Mouse (Mus musculus): ENCODE results near the gene Slc7a15.

The Slc7a15 gene

GRCm38 (mm10) chr12:8502546-8502945 lies 96.3 kb downstream of the Slc7a15 start:
- DNase-seq, result peak; percentile 36

DNA sequence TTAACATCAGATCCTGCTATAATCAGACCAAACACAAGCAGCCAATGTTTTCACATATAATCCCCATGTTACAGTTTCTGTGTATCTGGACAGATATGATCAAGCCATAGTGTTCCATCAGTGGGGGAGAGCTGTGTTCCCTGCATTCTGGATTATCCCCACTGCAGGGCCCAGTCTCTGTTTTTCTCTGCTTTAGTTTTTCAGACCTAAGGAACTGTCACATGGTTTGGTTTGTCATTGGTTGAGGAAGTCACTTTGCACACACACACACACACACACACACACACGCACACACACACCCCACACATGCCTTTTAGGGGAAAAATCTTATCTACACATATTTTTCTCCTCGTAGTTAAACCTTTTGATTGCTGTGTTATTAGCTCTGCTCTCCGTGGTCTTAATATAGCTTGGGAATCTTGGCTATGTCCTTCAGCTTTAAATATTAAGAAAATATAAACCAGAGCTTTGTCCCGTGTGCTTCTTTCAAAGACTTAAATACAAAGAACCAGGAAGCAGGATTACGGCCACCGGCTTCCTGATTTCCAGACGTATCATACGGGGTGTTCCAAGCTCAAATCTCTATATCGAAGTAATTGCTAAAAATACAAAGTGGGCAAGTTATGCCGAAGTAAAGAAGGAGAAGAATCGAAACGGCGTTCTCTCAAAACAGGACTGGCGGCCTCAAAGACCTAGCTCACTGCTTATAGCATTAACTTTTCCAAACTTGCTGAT lies 97.1 kb downstream of the Slc7a15 start:
- DNase-seq, result no peak

- peak; percentile 24 for DNase-seq
Measured at GRCm38 (mm10) chr12:8500597-8501570, 98.0 kb downstream of the Slc7a15 start.

DNA sequence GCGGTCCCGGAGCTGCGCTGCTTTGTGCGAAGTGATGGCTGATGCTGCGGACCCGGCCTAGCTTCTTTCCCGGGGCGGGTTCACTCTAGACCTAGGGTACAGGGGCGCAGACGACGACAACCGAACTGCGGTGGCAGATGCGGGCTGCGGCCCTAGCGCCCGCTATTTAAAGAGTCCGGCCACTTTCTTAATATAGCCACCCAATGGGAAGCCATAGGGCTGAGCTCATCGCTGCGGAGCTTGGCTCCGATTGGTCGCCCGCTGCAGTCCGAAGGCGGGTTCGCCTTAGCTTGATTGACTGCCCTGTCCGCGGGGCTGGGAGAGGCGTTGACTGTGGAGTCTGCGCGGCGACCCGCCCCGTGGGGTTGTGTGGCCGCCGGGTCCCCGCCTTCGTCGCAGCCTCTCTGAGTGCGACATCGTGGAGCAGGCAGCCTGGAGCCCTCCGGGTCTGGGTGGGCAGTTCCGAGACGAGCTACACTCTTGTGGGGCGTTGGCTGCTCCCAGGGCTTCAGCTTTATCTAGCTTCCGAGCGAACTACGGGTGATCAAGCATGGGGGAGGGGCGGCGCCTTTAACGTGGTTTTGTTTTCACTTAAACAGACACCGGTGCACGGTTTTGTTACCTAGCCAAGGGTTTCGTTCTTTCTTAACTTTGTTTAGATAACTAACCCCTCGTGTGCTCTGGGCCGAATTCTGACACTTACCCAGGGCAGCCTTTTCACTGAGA lies 98.8 kb downstream of the Slc7a15 start, which contains the start of gene Rhob:
Gene Rhob (minus strand): TSS at position 139 of the 726 bp plus-strand sequence.
- peak; percentile 95 for DNase-seq

DNA sequence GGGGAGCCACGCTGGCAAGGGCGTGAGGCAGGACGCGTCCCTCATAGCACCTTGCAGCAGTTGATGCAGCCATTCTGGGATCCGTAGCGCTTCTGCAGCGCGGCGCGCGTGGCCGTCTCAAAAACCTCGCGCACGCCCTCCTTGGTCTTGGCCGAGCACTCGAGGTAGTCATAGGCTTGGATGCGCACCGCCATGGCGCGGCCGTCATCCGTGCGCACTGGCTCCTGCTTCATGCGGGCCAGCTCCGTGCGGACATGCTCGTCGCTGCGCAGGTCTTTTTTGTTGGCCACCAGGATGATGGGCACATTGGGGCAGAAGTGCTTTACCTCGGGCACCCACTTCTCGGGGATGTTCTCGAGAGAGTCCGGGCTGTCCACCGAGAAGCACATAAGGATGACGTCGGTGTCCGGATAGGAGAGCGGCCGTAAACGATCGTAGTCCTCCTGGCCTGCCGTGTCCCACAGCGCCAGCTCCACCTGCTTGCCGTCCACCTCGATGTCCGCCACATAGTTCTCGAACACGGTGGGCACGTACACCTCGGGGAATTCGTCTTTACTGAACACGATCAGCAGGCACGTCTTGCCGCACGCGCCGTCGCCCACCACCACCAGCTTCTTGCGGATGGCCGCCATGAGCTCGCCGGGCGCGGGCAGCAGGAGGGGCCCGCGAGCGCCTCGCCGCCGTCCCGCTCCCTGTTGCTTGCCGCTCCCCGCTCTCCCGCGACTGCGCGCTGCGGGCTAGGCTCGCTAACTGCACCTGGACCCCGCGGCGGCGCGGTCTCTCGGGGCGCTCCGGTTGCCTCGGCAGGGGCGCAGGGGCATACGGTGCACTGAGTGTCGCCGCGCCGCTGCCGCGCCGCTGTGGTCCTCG lies 99.6 kb downstream of the Slc7a15 start:
- peak; percentile 71 for DNase-seq

DNA sequence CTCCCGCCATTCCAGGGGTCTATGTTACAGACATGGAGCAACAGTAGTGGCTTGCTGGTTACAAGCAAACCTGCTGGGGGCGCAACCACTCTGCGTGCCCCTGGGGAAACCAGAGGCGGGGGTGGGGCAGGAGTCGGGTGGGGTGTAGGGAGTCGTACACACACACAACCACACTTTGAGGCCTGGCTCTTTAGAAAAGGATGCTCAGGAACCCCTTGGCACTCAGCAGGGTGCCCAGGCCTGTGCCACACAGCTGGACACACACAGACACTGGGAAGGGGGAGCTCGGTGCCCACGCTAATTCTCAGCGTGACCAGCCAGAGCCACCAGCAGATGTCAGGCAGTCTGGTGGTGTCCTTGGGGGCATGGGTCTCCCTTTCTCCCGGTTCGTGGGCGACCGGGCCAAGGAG lies 100.3 kb downstream of the Slc7a15 start:
- DNase-seq, result no peak

- DNase-seq, result peak; percentile 44
Measured at GRCm38 (mm10) chr12:8498148-8498571, 100.7 kb downstream of the Slc7a15 start.

- no peak for DNase-seq
Measured at GRCm38 (mm10) chr12:8497314-8497706, 101.6 kb downstream of the Slc7a15 start.

- no peak for DNase-seq
Measured at GRCm38 (mm10) chr12:8496679-8497313, 102.1 kb downstream of the Slc7a15 start.

GRCm38 (mm10) chr12:8495881-8496678 lies 102.8 kb downstream of the Slc7a15 start:
- DNase-seq, result peak; percentile 15

GRCm38 (mm10) chr12:8494675-8495074 lies 104.2 kb downstream of the Slc7a15 start:
- DNase-seq, result no peak

DNA sequence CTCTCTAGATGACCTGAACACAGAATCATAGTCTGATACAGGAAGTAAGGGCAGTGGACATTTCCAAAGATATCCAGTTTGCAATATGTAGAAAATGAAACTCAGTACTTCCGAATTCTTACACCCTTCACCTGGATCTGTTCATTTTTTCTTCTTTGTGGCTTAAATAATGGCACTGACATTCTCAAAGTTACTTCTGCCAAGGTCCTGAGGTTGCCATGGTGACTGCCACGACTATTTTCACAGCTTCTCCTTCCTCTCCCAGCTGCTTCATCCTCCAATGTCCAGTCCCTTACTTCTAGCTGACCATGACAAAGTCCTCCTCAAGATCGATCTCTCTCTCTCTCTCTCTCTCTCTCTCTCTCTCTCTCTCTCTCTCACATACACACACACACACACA lies 105.5 kb downstream of the Slc7a15 start:
- DNase-seq, result no peak

GRCm38 (mm10) chr12:8489098-8489497 lies 109.8 kb downstream of the Slc7a15 start:
- no peak for DNase-seq

DNA sequence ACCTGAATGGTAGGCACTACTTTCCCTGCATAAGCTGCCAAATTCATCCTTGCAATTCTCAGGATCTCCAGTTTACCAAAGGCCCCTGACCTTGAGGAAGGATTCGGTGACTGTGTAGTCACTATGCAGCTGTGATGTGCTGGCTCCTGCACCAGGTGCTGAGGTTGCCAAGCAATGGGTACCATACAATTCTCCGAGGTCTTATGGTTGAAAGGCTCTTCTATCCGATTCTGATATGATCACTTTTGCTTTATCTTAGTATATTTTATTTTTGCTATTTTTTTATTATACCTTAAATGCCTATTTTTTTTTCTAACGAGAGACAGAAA lies 110.2 kb downstream of the Slc7a15 start:
- DNase-seq, result no peak

GRCm38 (mm10) chr12:8487959-8488651 lies 110.8 kb downstream of the Slc7a15 start:
- peak; percentile 22 for DNase-seq

- DNase-seq, result no peak
Measured at GRCm38 (mm10) chr12:8487281-8487680, 111.6 kb downstream of the Slc7a15 start.

- no peak for DNase-seq
Measured at GRCm38 (mm10) chr12:8485247-8485646, 113.6 kb downstream of the Slc7a15 start.

DNA sequence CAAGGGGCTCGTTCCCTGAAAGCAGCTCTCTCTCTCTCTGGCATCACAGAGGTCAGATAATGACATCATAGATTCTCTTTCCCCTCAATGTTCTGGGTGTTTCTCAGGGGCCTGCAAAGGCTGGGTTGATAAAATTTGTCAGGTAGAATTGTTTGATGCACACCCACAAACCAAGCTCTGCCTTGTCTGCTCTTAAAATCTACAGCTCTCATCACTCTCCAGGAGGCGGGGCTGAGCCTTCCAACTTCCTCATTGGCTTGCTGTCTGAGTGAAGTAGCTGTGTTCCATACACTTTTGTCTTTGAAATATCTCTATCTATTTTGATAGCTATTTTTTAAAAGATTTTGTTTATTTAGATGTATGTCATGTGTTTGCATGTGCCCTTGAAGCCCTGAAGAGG lies 116.7 kb downstream of the Slc7a15 start:
- no peak for DNase-seq
